Mouse (Mus musculus): Measurements from ENCODE around the gene Pex19. TPM values are rescaled to one million over a fixed set of nuclear protein-coding genes. Genes with fewer than 3 reads are reported as not detected.
A peak's percentile ranks its signal among the peaks of the same experiment; 100 is the strongest.

Pex19 gene
- polyA plus RNA-seq, 1 experiment, result 108 TPM

GRCm38 (mm10) chr1:172140160-172140559, 13.6 kb downstream of the Pex19 start:
- WGBS, result 80% methylated on average over 2 of the region's 2 CpGs
- no peaks in the 10 kb centered on the region for H3K27me3 ChIP-seq (ENCODE audit: control insufficient read depth, insufficient read depth, low read length)
- no peak overlapping the region for H3K4me3 ChIP-seq (replicated peaks; ENCODE audit: insufficient read depth, low read depth, low read length)
- no peak for DNase-seq
- no peak overlapping the region for H3K27ac ChIP-seq (ENCODE audit: insufficient read depth, low read length)
- no peaks in the 10 kb centered on the region for H3K4me1 ChIP-seq (ENCODE audit: control insufficient read depth, insufficient read depth, low read length)
- TF ChIP-seq POLR2A (IDR thresholded peaks at IDR 0.05; ENCODE audit: borderline replicate concordance, insufficient read depth, low read length) (no peak), CTCF (IDR thresholded peaks at IDR 0.05; ENCODE audit: borderline replicate concordance, insufficient read depth, low read depth, low read length) (no peak)

GRCm38 (mm10) chr1:172140825-172141224, 14.3 kb downstream of the Pex19 start:
- no peak overlapping the region for H3K4me3 ChIP-seq (replicated peaks; ENCODE audit: insufficient read depth, low read depth, low read length)
- H3K4me1 ChIP-seq (ENCODE audit: control insufficient read depth, insufficient read depth, low read length), result no peaks in the 10 kb centered on the region
- H3K27ac ChIP-seq (ENCODE audit: insufficient read depth, low read length), result no peak overlapping the region
- DNase-seq, result no peak
- H3K27me3 ChIP-seq (ENCODE audit: control insufficient read depth, insufficient read depth, low read length), result no peaks in the 10 kb centered on the region
- TF ChIP-seq CTCF (IDR thresholded peaks at IDR 0.05; ENCODE audit: borderline replicate concordance, insufficient read depth, low read depth, low read length) (no peak), POLR2A (IDR thresholded peaks at IDR 0.05; ENCODE audit: borderline replicate concordance, insufficient read depth, low read length) (no peak)
- 84% methylated on average over 1 of the region's 1 CpGs for WGBS

GRCm38 (mm10) chr1:172141529-172141928, 15.0 kb downstream of the Pex19 start:
- Histone ChIP-seq H3K4me1 (ENCODE audit: control insufficient read depth, insufficient read depth, low read length) (no peaks in the 10 kb centered on the region), H3K4me3 (replicated peaks; ENCODE audit: insufficient read depth, low read depth, low read length) (no peak overlapping the region), H3K27ac (ENCODE audit: insufficient read depth, low read length) (no peak overlapping the region), H3K27me3 (ENCODE audit: control insufficient read depth, insufficient read depth, low read length) (no peaks in the 10 kb centered on the region)
- WGBS, result 81% methylated on average over 3 of the region's 3 CpGs
- TF ChIP-seq CTCF (IDR thresholded peaks at IDR 0.05; ENCODE audit: borderline replicate concordance, insufficient read depth, low read depth, low read length) (no peak), POLR2A (IDR thresholded peaks at IDR 0.05; ENCODE audit: borderline replicate concordance, insufficient read depth, low read length) (no peak)
- no peak for DNase-seq

GRCm38 (mm10) chr1:172143570-172143969, 17.0 kb downstream of the Pex19 start:
- peak; percentile 37 to 69 for DNase-seq
- TF ChIP-seq CTCF (IDR thresholded peaks at IDR 0.05; ENCODE audit: borderline replicate concordance, insufficient read depth, low read depth, low read length) (peak; percentile 54; the same call in 1 of the 2 replicates), POLR2A (IDR thresholded peaks at IDR 0.05; ENCODE audit: borderline replicate concordance, insufficient read depth, low read length) (no peak)
- Histone ChIP-seq H3K27ac (ENCODE audit: insufficient read depth, low read length) (no peak overlapping the region), H3K27me3 (ENCODE audit: control insufficient read depth, insufficient read depth, low read length) (no peaks in the 10 kb centered on the region), H3K4me1 (ENCODE audit: control insufficient read depth, insufficient read depth, low read length) (no peaks in the 10 kb centered on the region), H3K4me3 (replicated peaks; ENCODE audit: insufficient read depth, low read depth, low read length) (no peak overlapping the region)
- WGBS, result 9% methylated on average over 1 of the region's 1 CpGs

- WGBS, result under 1% methylated on average over 42 of the region's 42 CpGs
- peak within 1 kb of the TSS; percentile 79 for H3K4me3 ChIP-seq (replicated peaks; ENCODE audit: insufficient read depth, low read depth, low read length)
- peak; percentile 97 for DNase-seq
Measured at GRCm38 (mm10) chr1:172147835-172148278, 21.3 kb downstream of the Pex19 start, which contains the start of gene Dcaf8. Gene Dcaf8, plus strand, starts transcription at chr1:172148084.

GRCm38 (mm10) chr1:172148279-172148954, 21.9 kb downstream of the Pex19 start:
- DNase-seq, result peak in 1 of 2 experiments; percentile 59
- WGBS, result under 1% methylated on average over 40 of the region's 40 CpGs
- H3K27ac ChIP-seq (ENCODE audit: insufficient read depth, low read length), result peak overlapping the region; percentile 89
- no peaks in the 10 kb centered on the region for H3K27me3 ChIP-seq (ENCODE audit: control insufficient read depth, insufficient read depth, low read length)
- peak overlapping the region; percentile 79 for H3K4me3 ChIP-seq (replicated peaks; ENCODE audit: insufficient read depth, low read depth, low read length)
- TF ChIP-seq POLR2A (IDR thresholded peaks at IDR 0.05; ENCODE audit: borderline replicate concordance, insufficient read depth, low read length) (no peak), CTCF (IDR thresholded peaks at IDR 0.05; ENCODE audit: borderline replicate concordance, insufficient read depth, low read depth, low read length) (no peak)
- H3K4me1 ChIP-seq (ENCODE audit: control insufficient read depth, insufficient read depth, low read length), result peaks cover 6% of the 10 kb centered on the region; the same call in 1 of the 2 replicates

More at GRCm38 (mm10) chr1:172147835-172148278, 21.3 kb downstream of the Pex19 start, which contains the start of gene Dcaf8:
- peak within 1 kb of the TSS; percentile 89 for H3K27ac ChIP-seq (ENCODE audit: insufficient read depth, low read length)
- peaks cover 6% of the 10 kb centered on the region; the same call in 1 of the 2 replicates for H3K4me1 ChIP-seq (ENCODE audit: control insufficient read depth, insufficient read depth, low read length)
- TF ChIP-seq POLR2A (IDR thresholded peaks at IDR 0.05; ENCODE audit: borderline replicate concordance, insufficient read depth, low read length), result peak; percentile 94
- no peak for TF ChIP-seq CTCF (IDR thresholded peaks at IDR 0.05; ENCODE audit: borderline replicate concordance, insufficient read depth, low read depth, low read length)
- H3K27me3 ChIP-seq (ENCODE audit: control insufficient read depth, insufficient read depth, low read length), result no peaks in the 10 kb centered on the region

- peak overlapping the region; percentile 79 for H3K4me3 ChIP-seq (replicated peaks; ENCODE audit: insufficient read depth, low read depth, low read length)
- no peaks in the 10 kb centered on the region for H3K27me3 ChIP-seq (ENCODE audit: control insufficient read depth, insufficient read depth, low read length)
- peaks cover 6% of the 10 kb centered on the region; the same call in 1 of the 2 replicates for H3K4me1 ChIP-seq (ENCODE audit: control insufficient read depth, insufficient read depth, low read length)
- 11% methylated on average over 19 of the region's 19 CpGs for WGBS
- no peak for DNase-seq
- no peak overlapping the region for H3K27ac ChIP-seq (ENCODE audit: insufficient read depth, low read length)
- TF ChIP-seq POLR2A (IDR thresholded peaks at IDR 0.05; ENCODE audit: borderline replicate concordance, insufficient read depth, low read length) (no peak), CTCF (IDR thresholded peaks at IDR 0.05; ENCODE audit: borderline replicate concordance, insufficient read depth, low read depth, low read length) (no peak)
Measured at GRCm38 (mm10) chr1:172148955-172149815, 22.6 kb downstream of the Pex19 start.
